Mouse (Mus musculus) forebrain, embryonic 14.5 days (tissue): ENCODE data around the gene Gsn. TPM values are rescaled to one million over a fixed set of nuclear protein-coding genes. Genes with fewer than 3 reads are reported as not detected.

Source experiments
- ATAC-seq: fragments of 200-750 bp; cut with Nextera tagmentation; 2 replicates; pipeline ENCODE4 v1.8.0; 2017; ENCODE audit warnings: mild to moderate bottlenecking, moderate library complexity
- DNase-seq: peaks from one replicate; pipeline ENCODE4 v3.0.0-alpha.2; 2015; ENCODE audit warnings: low spot score
- H3K27ac ChIP-seq: fragments of 300-500 bp; sonication (generic); 2 replicates; pipeline ENCODE4 v1.5.1; 2014; ENCODE audit warnings: low read depth, mild to moderate bottlenecking, control low read depth, low read length, moderate library complexity
- H3K27me3 ChIP-seq: fragments of 300-500 bp; sonication (generic); replicated peaks from 2 replicates; pipeline ENCODE4 v1.6.1; 2014; ENCODE audit warnings: low read length, control low read depth, mixed read lengths; ENCODE audit not compliant: control insufficient read depth, insufficient read depth
- H3K36me3 ChIP-seq: fragments of 300-500 bp; sonication (generic); 2 replicates; pipeline ENCODE4 v1.6.1; 2014; ENCODE audit warnings: low read length, control low read depth; ENCODE audit not compliant: control insufficient read depth, insufficient read depth
- H3K4me1 ChIP-seq: fragments of 300-500 bp; sonication (generic); 2 replicates; pipeline ENCODE4 v1.6.1; 2014; ENCODE audit warnings: antibody characterized with exemption, low read length, control low read depth; ENCODE audit not compliant: control insufficient read depth, insufficient read depth
- H3K4me2 ChIP-seq: fragments of 300-500 bp; sonication (generic); 2 replicates; pipeline ENCODE4 v1.6.1; 2014; ENCODE audit warnings: mild to moderate bottlenecking, control low read depth, low read length
- H3K4me3 ChIP-seq: fragments of 300-500 bp; sonication (generic); 2 replicates; pipeline ENCODE4 v1.5.1; 2014; ENCODE audit warnings: low read depth, low read length, control low read depth
- H3K9ac ChIP-seq: fragments of 300-500 bp; sonication (generic); 2 replicates; pipeline ENCODE4 v1.6.1; 2014; ENCODE audit warnings: mild to moderate bottlenecking, low read length, control low read depth, moderate library complexity
- H3K9me3 ChIP-seq: fragments of 300-500 bp; sonication (generic); replicated peaks from 2 replicates; pipeline ENCODE4 v1.6.1; 2016; ENCODE audit warnings: low read length, control low read depth, mixed read lengths; ENCODE audit not compliant: control insufficient read depth
- WGBS: fragments of 180-500 bp; shearing (Covaris S2); extraction: QIAGEN DNeasy Blood & Tissue Kit; methylation state at CpG from one replicate; pipeline ENCODE4 v1.1.7; 2014; 5-methylcytosine and 5-hydroxymethylcytosine counted together
- polyA plus RNA-seq: library from polyadenylated mRNA; unstranded; fragments of >200 nt; fragmentation: Nextera tagmentation; extraction: Ambion mirVana; gene quantifications from 2 replicates; pipeline ENCODE4 v1.2.1, GENCODE M21; 2014

Gsn gene
- polyA plus RNA-seq, 1 experiment from 2014 or later = 22.5 TPM

DNA sequence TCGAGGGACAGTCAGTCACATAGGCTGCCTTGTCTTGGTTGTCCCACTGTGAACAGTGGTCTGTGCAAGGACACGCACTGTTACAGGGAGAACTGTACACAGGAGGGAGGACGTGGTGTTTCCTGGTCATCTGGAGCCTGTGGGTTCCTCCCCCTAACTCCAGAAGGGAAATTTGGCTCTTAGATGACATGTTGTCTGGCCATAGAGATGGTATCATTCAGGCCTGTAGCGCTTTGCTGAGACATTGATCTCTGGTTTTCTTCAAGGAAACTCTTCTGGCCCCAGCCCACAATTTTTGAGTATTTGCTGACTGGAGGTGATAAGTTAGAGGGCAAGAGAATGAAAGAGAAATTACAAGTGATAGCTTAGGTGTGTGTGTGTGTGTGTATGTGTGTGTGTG is 2.4 kb downstream of the Gsn start:
- Histone ChIP-seq H3K27me3 (peaks cover 17% of the 10 kb centered on the region; the same call in 1 of the 2 replicates), H3K4me2 (no peak overlapping the region), H3K9me3 (no peaks in the 10 kb centered on the region), H3K9ac (no peak overlapping the region), H3K36me3 (no peaks in the 10 kb centered on the region), H3K27ac (no peak overlapping the region), H3K4me1 (peaks cover 6% of the 10 kb centered on the region; the same call in 1 of the 2 replicates), H3K4me3 (no peak overlapping the region)
- ATAC-seq (no peak), DNase-seq (no peak)
- 88% methylated on average over 4 of the region's 4 CpGs for WGBS

- H3K4me3 ChIP-seq = no peak overlapping the region
- no peak overlapping the region for H3K4me2 ChIP-seq
- 63% methylated on average over 13 of the region's 13 CpGs for WGBS
- H3K27ac ChIP-seq = no peak overlapping the region
- H3K9me3 ChIP-seq = no peaks in the 10 kb centered on the region
- H3K27me3 ChIP-seq = peaks cover 17% of the 10 kb centered on the region; the same call in 1 of the 2 replicates
- H3K4me1 ChIP-seq = peaks cover 6% of the 10 kb centered on the region; the same call in 1 of the 2 replicates
- ATAC-seq (no peak), DNase-seq (no peak)
- H3K9ac ChIP-seq = no peak overlapping the region
- H3K36me3 ChIP-seq = no peaks in the 10 kb centered on the region
Observed at GRCm38 (mm10) chr2:35259338-35260080, 3.3 kb downstream of the Gsn start.

DNA sequence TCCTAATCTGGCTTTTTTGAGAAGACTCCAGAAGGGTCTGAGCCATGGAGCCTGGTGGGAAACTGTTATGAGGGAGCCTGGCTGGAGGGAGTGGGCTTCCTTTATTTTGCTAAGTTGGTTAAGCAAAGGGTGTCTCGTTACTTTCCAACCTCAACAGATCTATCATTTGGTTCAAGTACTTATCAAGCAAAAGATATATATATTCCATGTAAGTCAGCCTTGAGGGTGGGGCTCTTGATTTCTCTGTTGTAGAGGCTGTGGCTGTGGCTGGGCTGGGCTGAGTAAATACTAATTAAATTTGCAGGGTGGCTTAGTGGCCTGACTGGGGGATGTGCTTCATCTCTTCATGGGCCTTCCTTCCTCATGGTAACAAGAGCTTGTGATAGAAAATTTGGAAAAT is 4.1 kb downstream of the Gsn start:
- H3K9me3 ChIP-seq = no peaks in the 10 kb centered on the region
- no peak for ATAC-seq
- H3K36me3 ChIP-seq = no peaks in the 10 kb centered on the region
- H3K27me3 ChIP-seq = peaks cover 14% of the 10 kb centered on the region; the same call in 1 of the 2 replicates
- no peak overlapping the region for H3K27ac ChIP-seq
- no peak overlapping the region for H3K4me3 ChIP-seq
- H3K4me2 ChIP-seq = no peak overlapping the region
- no peak overlapping the region for H3K9ac ChIP-seq
- DNase-seq = no peak
- H3K4me1 ChIP-seq = peaks cover 6% of the 10 kb centered on the region; the same call in 1 of the 2 replicates
- 66% methylated on average over 1 of the region's 1 CpGs for WGBS

- no peaks in the 10 kb centered on the region for H3K27me3 ChIP-seq
- WGBS = 94% methylated on average over 1 of the region's 1 CpGs
- H3K27ac ChIP-seq = no peak overlapping the region
- no peak overlapping the region for H3K4me3 ChIP-seq
- DNase-seq (no peak), ATAC-seq (no peak)
- no peaks in the 10 kb centered on the region for H3K9me3 ChIP-seq
- no peaks in the 10 kb centered on the region for H3K36me3 ChIP-seq
- no peak overlapping the region for H3K9ac ChIP-seq
- no peaks in the 10 kb centered on the region for H3K4me1 ChIP-seq
- no peak overlapping the region for H3K4me2 ChIP-seq
Observed at GRCm38 (mm10) chr2:35264095-35264494, 7.9 kb downstream of the Gsn start.

- ATAC-seq (peak; percentile 75; the same call in 1 of the 2 replicates), DNase-seq (peak; percentile 82)
- no peak overlapping the region for H3K4me2 ChIP-seq
- no peaks in the 10 kb centered on the region; the same call in 1 of the 2 replicates for H3K4me1 ChIP-seq
- WGBS = 53% methylated on average over 8 of the region's 8 CpGs
- H3K36me3 ChIP-seq = no peaks in the 10 kb centered on the region
- H3K9ac ChIP-seq = no peak overlapping the region
- no peak overlapping the region for H3K27ac ChIP-seq
- no peaks in the 10 kb centered on the region for H3K9me3 ChIP-seq
- no peak overlapping the region for H3K4me3 ChIP-seq
- no peaks in the 10 kb centered on the region for H3K27me3 ChIP-seq
Observed at GRCm38 (mm10) chr2:35265296-35265695, 9.1 kb downstream of the Gsn start.

- DNase-seq (no peak), ATAC-seq (no peak)
- Histone ChIP-seq H3K27ac (no peak overlapping the region), H3K4me3 (no peak overlapping the region), H3K27me3 (no peaks in the 10 kb centered on the region), H3K9ac (no peak overlapping the region), H3K9me3 (no peaks in the 10 kb centered on the region), H3K4me1 (peaks cover 3% of the 10 kb centered on the region; the same call in 1 of the 2 replicates), H3K4me2 (no peak overlapping the region), H3K36me3 (no peaks in the 10 kb centered on the region)
- 88% methylated on average over 8 of the region's 8 CpGs for WGBS
Observed at GRCm38 (mm10) chr2:35265775-35266174, 9.6 kb downstream of the Gsn start.

DNA sequence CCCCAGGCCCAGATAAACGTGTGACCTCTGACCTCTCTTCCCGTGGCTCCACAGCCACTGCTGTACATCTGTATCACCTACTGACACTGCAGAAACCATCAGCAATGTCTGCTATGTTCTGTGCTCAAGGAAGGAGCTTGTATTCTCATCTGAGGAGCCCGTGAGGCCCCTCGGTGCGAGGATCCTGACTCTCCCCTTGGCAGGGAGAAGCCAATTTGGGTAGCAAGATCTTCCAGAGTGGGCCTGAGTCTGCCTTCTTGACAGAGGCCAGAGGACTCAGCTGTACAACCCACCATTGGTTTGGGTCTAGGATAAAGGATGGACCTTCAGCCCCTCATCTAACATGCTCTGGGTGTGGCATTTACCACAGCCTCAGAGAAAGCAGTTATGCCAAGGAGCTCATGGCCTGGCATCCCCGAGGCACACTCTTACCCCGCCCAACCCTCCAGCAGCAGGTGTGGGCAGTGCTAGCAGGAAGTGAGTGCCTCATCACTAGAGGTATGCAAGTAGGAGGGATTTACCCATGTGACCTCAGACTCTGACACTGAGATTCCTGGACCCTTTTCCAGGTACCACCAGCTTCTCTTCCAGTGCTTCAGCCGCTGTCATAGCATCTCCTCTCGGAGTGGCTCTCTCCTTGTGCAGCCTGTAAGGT is 10.2 kb downstream of the Gsn start:
- no peak overlapping the region for H3K4me3 ChIP-seq
- WGBS = 79% methylated on average over 9 of the region's 9 CpGs
- H3K4me1 ChIP-seq = peaks cover 3% of the 10 kb centered on the region; the same call in 1 of the 2 replicates
- H3K27me3 ChIP-seq = no peaks in the 10 kb centered on the region
- no peak overlapping the region for H3K9ac ChIP-seq
- ATAC-seq (no peak), DNase-seq (no peak)
- no peak overlapping the region for H3K27ac ChIP-seq
- H3K4me2 ChIP-seq = no peak overlapping the region
- H3K36me3 ChIP-seq = no peaks in the 10 kb centered on the region
- H3K9me3 ChIP-seq = no peaks in the 10 kb centered on the region

- H3K4me2 ChIP-seq = no peak overlapping the region
- no peak for ATAC-seq
- no peaks in the 10 kb centered on the region for H3K9me3 ChIP-seq
- H3K4me3 ChIP-seq = no peak overlapping the region
- H3K27ac ChIP-seq = no peak overlapping the region
- 86% methylated on average over 13 of the region's 13 CpGs for WGBS
- no peak for DNase-seq
- H3K27me3 ChIP-seq = no peaks in the 10 kb centered on the region
- peaks cover 3% of the 10 kb centered on the region; the same call in 1 of the 2 replicates for H3K4me1 ChIP-seq
- H3K36me3 ChIP-seq = no peaks in the 10 kb centered on the region
- H3K9ac ChIP-seq = no peak overlapping the region
Observed at GRCm38 (mm10) chr2:35267156-35267875, 11.1 kb downstream of the Gsn start.
